Mouse (Mus musculus) heart, adult 2 months (tissue): ENCODE data around the gene Spindoc.

Source experiments
- CTCF ChIP-seq: fragments of 200-600 bp; IDR thresholded peaks from 2 replicates; pipeline ENCODE4 v1.8.1; 2022; ENCODE audit warnings: antibody characterized with exemption, mild to moderate bottlenecking, moderate library complexity
- POLR2A ChIP-seq: fragments of 200-500 bp; IDR thresholded peaks from 2 replicates; pipeline ENCODE4 v1.6.1; 2011; ENCODE audit warnings: mild to moderate bottlenecking, low read depth, low read length, control low read depth; ENCODE audit not compliant: insufficient read depth

- TF ChIP-seq CTCF (no peak), POLR2A (no peak)
Measured at GRCm38 (mm10) chr19:7305380-7306310, 77.1 kb downstream of the Spindoc start.
